Mouse (Mus musculus): Measurements from ENCODE around the gene Bhmt.

GRCm38 (mm10) chr13:93628861-93629260 is 8.9 kb downstream of the Bhmt start:
- no peak for TF ChIP-seq CTCF (conservative IDR thresholded peaks at IDR 0.05; ENCODE audit: insufficient read depth, insufficient read length, low read depth, low read length)
- no peak for TF ChIP-seq POLR2A (IDR thresholded peaks at IDR 0.05; ENCODE audit: low read depth, low read length)
